Mouse (Mus musculus) neural tube, embryonic 11.5 days (tissue): Measurements from ENCODE around the gene Cilp2. TPM values are rescaled to one million over a fixed set of nuclear protein-coding genes. Genes with fewer than 3 reads are reported as not detected.

ENCODE experiments used
- ATAC-seq: fragments of 200-750 bp; cut with Nextera tagmentation; 2 replicates; pipeline ENCODE4 v1.8.0; 2017; ENCODE audit warnings: moderate number of reproducible peaks, mild to moderate bottlenecking, moderate TSS enrichment, moderate library complexity; ENCODE audit not compliant: insufficient read depth, low FRiP score, low TSS enrichment
- DNase-seq: peaks from one replicate; pipeline ENCODE4 v3.0.0-alpha.2; 2015; ENCODE audit warnings: low spot score
- H3K27ac ChIP-seq: fragments of 300-500 bp; sonication (generic); 2 replicates; pipeline ENCODE4 v1.5.1; 2014; ENCODE audit warnings: low read depth, mild to moderate bottlenecking, low read length
- H3K27me3 ChIP-seq: fragments of 300-500 bp; sonication (generic); 2 replicates; pipeline ENCODE4 v1.6.1; 2014; ENCODE audit warnings: mild to moderate bottlenecking, low read length, mixed read lengths; ENCODE audit not compliant: control insufficient read depth, insufficient read depth
- H3K36me3 ChIP-seq: fragments of 300-500 bp; sonication (generic); 2 replicates; pipeline ENCODE4 v1.6.1; 2014; ENCODE audit warnings: mild to moderate bottlenecking, low read length, moderate library complexity, mixed read lengths; ENCODE audit not compliant: control insufficient read depth, insufficient read depth
- H3K4me1 ChIP-seq: fragments of 300-500 bp; sonication (generic); 2 replicates; pipeline ENCODE4 v1.6.1; 2014; ENCODE audit warnings: low read length, mixed read lengths; ENCODE audit not compliant: control insufficient read depth, insufficient read depth
- H3K4me2 ChIP-seq: fragments of 300-500 bp; sonication (generic); 2 replicates; pipeline ENCODE4 v1.6.1; 2014; ENCODE audit warnings: low read depth, mild to moderate bottlenecking, moderate library complexity
- H3K4me3 ChIP-seq: fragments of 300-500 bp; sonication (generic); 2 replicates; pipeline ENCODE4 v1.5.1; 2014; ENCODE audit warnings: low read depth, low read length
- H3K9ac ChIP-seq: fragments of 300-500 bp; sonication (generic); 2 replicates; pipeline ENCODE4 v1.6.1; 2014; ENCODE audit warnings: mild to moderate bottlenecking, low read length
- H3K9me3 ChIP-seq: fragments of 300-500 bp; sonication (generic); 2 replicates; pipeline ENCODE4 v1.6.1; 2016; ENCODE audit warnings: low read length; ENCODE audit not compliant: control insufficient read depth
- WGBS: fragments of 180-500 bp; shearing (Covaris S2); extraction: QIAGEN DNeasy Blood & Tissue Kit; methylation state at CpG from one replicate; pipeline ENCODE4 v1.1.7; 2014; 5-methylcytosine and 5-hydroxymethylcytosine counted together
- polyA plus RNA-seq: library from polyadenylated mRNA; unstranded; fragments of >200 nt; fragmentation: Nextera tagmentation; extraction: Ambion mirVana; gene quantifications from 2 replicates; pipeline ENCODE4 v1.2.1, GENCODE M21; 2014

Cilp2 gene
- polyA plus RNA-seq, 1 experiment from 2014 or later = 0.86 TPM

GRCm38 (mm10) chr8:69906260-69906659 is 18.8 kb upstream of the Cilp2 start:
- 91% methylated on average over 2 of the region's 2 CpGs for WGBS
- Histone ChIP-seq H3K9me3 (no peaks in the 10 kb centered on the region), H3K27ac (no peak overlapping the region), H3K9ac (no peak overlapping the region), H3K27me3 (no peaks in the 10 kb centered on the region), H3K4me1 (peaks cover 14% of the 10 kb centered on the region; the same call in 1 of the 2 replicates), H3K4me2 (no peak overlapping the region), H3K36me3 (peaks cover 7% of the 10 kb centered on the region), H3K4me3 (no peak overlapping the region)
- DNase-seq = no peak
- no peak for ATAC-seq

GRCm38 (mm10) chr8:69904096-69904495 is 16.6 kb upstream of the Cilp2 start:
- H3K9ac ChIP-seq = no peak overlapping the region
- no peaks in the 10 kb centered on the region for H3K27me3 ChIP-seq
- peaks cover 22% of the 10 kb centered on the region for H3K4me1 ChIP-seq
- ATAC-seq (no peak), DNase-seq (no peak)
- no peaks in the 10 kb centered on the region; the same call in none of the 2 replicates for H3K36me3 ChIP-seq
- 86% methylated on average over 8 of the region's 8 CpGs for WGBS
- no peak overlapping the region for H3K27ac ChIP-seq
- H3K4me3 ChIP-seq = no peak overlapping the region
- no peaks in the 10 kb centered on the region for H3K9me3 ChIP-seq
- peak overlapping the region; percentile 90; the same call in 1 of the 2 replicates for H3K4me2 ChIP-seq

GRCm38 (mm10) chr8:69903063-69903542 is 15.6 kb upstream of the Cilp2 start:
- Histone ChIP-seq H3K4me1 (peaks cover 23% of the 10 kb centered on the region), H3K9ac (peak overlapping the region; percentile 72), H3K4me3 (peak overlapping the region; percentile 71), H3K27me3 (no peaks in the 10 kb centered on the region), H3K36me3 (no peaks in the 10 kb centered on the region), H3K4me2 (peak overlapping the region; percentile 90), H3K9me3 (no peaks in the 10 kb centered on the region), H3K27ac (peak overlapping the region; percentile 72; the same call in 1 of the 2 replicates)
- WGBS = under 1% methylated on average over 45 of the region's 45 CpGs
- DNase-seq (peak; percentile 99), ATAC-seq (peak; percentile 82)

- peak within 1 kb of the TSS; percentile 73 for H3K9ac ChIP-seq
- H3K9me3 ChIP-seq = no peaks in the 10 kb centered on the region
- DNase-seq (peak; percentile 44), ATAC-seq (peak; percentile 45)
- 3% methylated on average over 89 of the region's 89 CpGs for WGBS
- H3K4me3 ChIP-seq = peak within 1 kb of the TSS; percentile 71
- H3K4me1 ChIP-seq = peaks cover 25% of the 10 kb centered on the region
- H3K27me3 ChIP-seq = no peaks in the 10 kb centered on the region
- no peaks in the 10 kb centered on the region for H3K36me3 ChIP-seq
- peak within 1 kb of the TSS; percentile 90 for H3K4me2 ChIP-seq
- H3K27ac ChIP-seq = peak within 1 kb of the TSS; percentile 72
Observed at GRCm38 (mm10) chr8:69902163-69903062, 14.9 kb upstream of the Cilp2 start, which contains the start of the genes Tssk6, Ndufa13 and Yjefn3. TSS of gene Tssk6 (plus strand) at chr8:69902184. TSS of gene Ndufa13 (minus strand) at chr8:69902558. TSS of gene Yjefn3 (minus strand) at chr8:69902712.

- peak; percentile 67 for ATAC-seq
Observed at GRCm38 (mm10) chr8:69901484-69902162, 14.1 kb upstream of the Cilp2 start.

GRCm38 (mm10) chr8:69900895-69901451 is 13.5 kb upstream of the Cilp2 start:
- H3K4me2 ChIP-seq = peak overlapping the region; percentile 90
- no peaks in the 10 kb centered on the region for H3K9me3 ChIP-seq
- peak overlapping the region; percentile 71 for H3K4me3 ChIP-seq
- H3K4me1 ChIP-seq = peaks cover 25% of the 10 kb centered on the region
- H3K27me3 ChIP-seq = no peaks in the 10 kb centered on the region
- ATAC-seq (no peak), DNase-seq (no peak)
- peak overlapping the region; percentile 73 for H3K9ac ChIP-seq
- H3K36me3 ChIP-seq = no peaks in the 10 kb centered on the region
- WGBS = 21% methylated on average over 12 of the region's 12 CpGs
- H3K27ac ChIP-seq = peak overlapping the region; percentile 69

More at GRCm38 (mm10) chr8:69901484-69902162, 14.1 kb upstream of the Cilp2 start:
- no peaks in the 10 kb centered on the region for H3K9me3 ChIP-seq
- H3K9ac ChIP-seq = peak overlapping the region; percentile 73
- H3K27ac ChIP-seq = peak overlapping the region; percentile 69
- H3K4me1 ChIP-seq = peaks cover 25% of the 10 kb centered on the region
- H3K27me3 ChIP-seq = no peaks in the 10 kb centered on the region
- DNase-seq = peak; percentile 95
- H3K36me3 ChIP-seq = no peaks in the 10 kb centered on the region
- WGBS = 2% methylated on average over 41 of the region's 41 CpGs
- peak overlapping the region; percentile 90 for H3K4me2 ChIP-seq
- peak overlapping the region; percentile 71 for H3K4me3 ChIP-seq

GRCm38 (mm10) chr8:69899876-69900275 is 12.4 kb upstream of the Cilp2 start:
- Histone ChIP-seq H3K27me3 (no peaks in the 10 kb centered on the region), H3K4me1 (peaks cover 25% of the 10 kb centered on the region), H3K4me3 (no peak overlapping the region), H3K9me3 (no peaks in the 10 kb centered on the region), H3K4me2 (no peak overlapping the region), H3K27ac (no peak overlapping the region), H3K36me3 (no peaks in the 10 kb centered on the region), H3K9ac (no peak overlapping the region)
- 91% methylated on average over 2 of the region's 2 CpGs for WGBS
- DNase-seq (no peak), ATAC-seq (no peak)

GRCm38 (mm10) chr8:69897857-69898256 is 10.4 kb upstream of the Cilp2 start:
- WGBS = 91% methylated on average over 6 of the region's 6 CpGs
- Histone ChIP-seq H3K27me3 (no peaks in the 10 kb centered on the region), H3K9me3 (no peaks in the 10 kb centered on the region), H3K27ac (no peak overlapping the region), H3K4me3 (no peak overlapping the region), H3K36me3 (no peaks in the 10 kb centered on the region; the same call in 1 of the 2 replicates), H3K4me1 (peaks cover 22% of the 10 kb centered on the region), H3K4me2 (no peak overlapping the region), H3K9ac (no peak overlapping the region)
- ATAC-seq (no peak), DNase-seq (no peak)
